Mouse (Mus musculus): ENCODE measurements around the gene Calb2. TPM values are rescaled to one million over a fixed set of nuclear protein-coding genes. Genes with fewer than 3 reads are reported as not detected.

Gene Calb2
- total RNA-seq (2021): under 1 TPM; 0.32 to 0.62 TPM
- long read RNA-seq, experiment 1, partial matches to known transcripts: 0 of 3 reads
- long read RNA-seq, experiment 1, other reads (novel, unspliced or antisense): 0 of 3 reads
- long read RNA-seq, experiment 2, partial matches to known transcripts: 0 of 1 reads
- long read RNA-seq, experiment 2, other reads (novel, unspliced or antisense): 0 of 1 reads

DNA sequence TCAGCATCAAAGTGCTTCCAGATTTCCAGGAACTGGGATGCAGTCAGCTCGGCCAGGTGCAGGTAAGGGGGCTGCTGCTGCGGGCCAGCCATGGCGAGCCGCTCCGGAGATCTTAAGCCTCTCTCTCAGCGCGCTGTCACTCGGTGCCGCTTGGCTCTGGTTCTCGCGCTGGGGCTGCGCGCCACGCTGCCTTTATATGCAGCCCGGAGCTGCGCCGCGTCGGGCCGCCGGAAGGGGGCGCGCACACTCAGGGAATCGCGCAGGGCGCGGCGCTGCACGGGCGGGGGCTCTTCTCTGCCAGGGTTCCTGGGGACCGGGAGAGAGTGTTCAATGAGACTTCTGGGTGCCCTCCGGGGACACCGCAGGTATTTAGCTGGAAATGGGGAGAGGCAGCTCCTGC, at the start of gene Calb2:
TSS of gene Calb2 (minus strand) at position 165 of the 400 bp plus-strand sequence.
- DNase-seq (ENCODE audit: low spot score in 2 of 2): peak; percentile 56 to 64

GRCm38 (mm10) chr8:110217681-110218131, 49.7 kb upstream of the Calb2 start:
- DNase-seq (ENCODE audit: low spot score in 2 of 2): peak; percentile 100

DNA sequence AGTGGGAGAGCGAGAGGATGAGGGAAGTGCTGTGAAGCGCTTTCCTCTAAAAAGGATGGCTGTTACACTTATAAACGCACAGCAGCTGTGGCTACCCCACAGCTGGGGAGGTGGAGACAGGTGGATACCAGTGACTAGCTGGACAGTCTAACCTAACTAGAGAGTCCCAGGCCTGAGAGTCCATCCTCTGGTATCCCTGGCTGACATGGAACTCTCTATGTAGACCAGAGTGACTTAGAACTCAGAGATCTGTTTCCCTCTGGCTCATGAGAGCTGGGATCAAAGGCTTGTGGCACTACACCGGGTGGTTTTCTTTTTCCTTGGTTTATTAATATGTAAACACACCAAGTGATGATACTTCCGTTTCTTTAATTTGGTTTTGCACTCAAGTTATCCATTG, 49.2 kb upstream of the Calb2 start:
- no peak for DNase-seq (ENCODE audit: low spot score in 2 of 2)

DNA sequence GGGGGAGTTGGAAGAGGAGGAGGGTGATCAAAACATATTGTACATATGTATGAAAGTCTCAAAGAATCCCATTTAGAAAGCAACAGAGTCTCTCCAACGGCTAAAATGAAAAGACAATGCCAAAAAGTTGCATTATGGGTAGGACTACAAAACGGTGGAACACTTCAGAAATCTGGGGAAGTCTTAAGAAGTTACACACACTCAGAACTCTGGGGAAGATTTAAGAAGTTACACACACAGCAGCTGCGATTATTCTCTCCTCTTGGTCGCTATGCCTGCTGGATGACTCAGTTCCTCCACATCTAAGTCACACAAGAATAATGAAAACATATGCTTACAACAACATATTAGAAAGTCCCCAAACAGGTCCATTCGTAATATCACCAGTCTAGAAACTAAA, 48.2 kb upstream of the Calb2 start:
- DNase-seq (ENCODE audit: low spot score in 2 of 2): no peak

DNA sequence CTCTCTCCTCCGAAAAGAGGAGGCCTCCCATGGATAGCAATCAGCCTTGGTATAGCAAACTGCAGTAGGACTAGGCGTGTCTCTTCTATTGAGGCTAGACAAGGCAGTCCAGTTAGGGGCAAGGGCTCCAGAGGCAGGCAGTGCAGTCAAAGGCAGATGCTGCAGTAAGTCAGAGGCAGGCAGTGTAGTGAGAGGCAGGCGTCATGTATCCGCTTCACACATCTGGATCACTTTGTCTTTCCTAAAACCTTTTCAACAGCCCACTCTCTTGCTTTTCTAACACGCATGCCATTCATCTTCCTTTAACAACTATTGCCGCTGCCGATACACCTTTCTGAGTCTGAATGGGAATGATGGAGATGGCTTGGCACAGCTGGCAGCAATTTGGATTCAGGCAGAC, 47.4 kb upstream of the Calb2 start, which contains the start of gene Cmtr2:
TSS of gene Cmtr2 (plus strand) at position 301 of the 400 bp plus-strand sequence.
- no peak for DNase-seq (ENCODE audit: low spot score in 2 of 2)

DNA sequence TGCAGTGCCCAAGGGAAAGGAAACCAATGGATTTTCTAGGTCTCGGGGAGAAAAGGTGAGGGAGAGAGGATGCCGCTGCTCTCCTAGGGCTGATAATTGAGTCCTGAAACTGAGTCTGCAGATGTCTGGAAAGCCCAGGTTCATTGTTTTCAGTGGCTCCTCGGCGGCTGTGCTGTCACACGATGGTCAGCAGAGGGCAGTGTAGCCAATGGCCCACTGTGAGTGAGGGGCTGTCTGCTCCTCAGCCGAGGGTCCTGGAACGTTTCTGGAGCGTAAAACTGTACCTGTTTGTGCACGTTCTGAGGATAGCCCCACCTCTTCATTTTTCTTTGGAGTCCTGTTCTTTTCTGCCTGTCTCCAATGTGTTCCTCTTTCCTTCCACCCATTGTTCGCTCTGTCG, 33.8 kb upstream of the Calb2 start:
- no peak for DNase-seq (ENCODE audit: low spot score in 2 of 2)

- peak in 1 of 2 experiments; percentile 66 for DNase-seq (ENCODE audit: low spot score in 2 of 2)
Measured at GRCm38 (mm10) chr8:110196678-110197077, 28.7 kb upstream of the Calb2 start.

GRCm38 (mm10) chr8:110188961-110189750, 21.1 kb upstream of the Calb2 start:
- no peak for DNase-seq (ENCODE audit: low spot score in 2 of 2)

- no peak for DNase-seq (ENCODE audit: low spot score in 2 of 2)
Measured at GRCm38 (mm10) chr8:110185538-110185937, 17.5 kb upstream of the Calb2 start.

DNA sequence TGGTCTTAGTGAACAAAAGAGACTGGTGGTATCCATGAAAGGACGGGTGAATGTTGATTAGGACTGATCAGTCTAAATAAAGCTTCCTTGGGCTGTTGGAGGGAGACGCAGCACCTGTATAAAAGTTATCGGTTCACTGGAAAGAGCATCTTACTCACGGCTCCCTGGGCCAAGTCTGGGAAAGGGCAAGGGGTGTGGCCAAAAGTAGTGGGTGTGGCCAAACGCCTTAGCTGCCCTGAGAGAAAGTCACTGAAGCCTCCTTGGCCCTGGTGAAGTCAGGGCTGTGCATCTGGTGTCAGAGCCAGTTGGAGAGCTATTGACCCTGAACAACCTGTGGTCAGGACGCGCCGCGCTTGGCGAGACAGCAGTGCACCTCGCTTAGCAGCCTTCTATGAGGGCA, 15.7 kb upstream of the Calb2 start:
- DNase-seq (ENCODE audit: low spot score in 2 of 2): no peak

- DNase-seq (ENCODE audit: low spot score in 2 of 2): no peak
Measured at GRCm38 (mm10) chr8:110182735-110183367, 14.8 kb upstream of the Calb2 start.

GRCm38 (mm10) chr8:110177359-110178155, 9.5 kb upstream of the Calb2 start:
- DNase-seq (ENCODE audit: low spot score in 2 of 2): peak in 1 of 2 experiments; percentile 44

GRCm38 (mm10) chr8:110174826-110175225, 6.8 kb upstream of the Calb2 start:
- no peak for DNase-seq (ENCODE audit: low spot score in 2 of 2)

- no peak for DNase-seq (ENCODE audit: low spot score in 2 of 2)
Measured at GRCm38 (mm10) chr8:110172161-110172560, 4.2 kb upstream of the Calb2 start.

DNA sequence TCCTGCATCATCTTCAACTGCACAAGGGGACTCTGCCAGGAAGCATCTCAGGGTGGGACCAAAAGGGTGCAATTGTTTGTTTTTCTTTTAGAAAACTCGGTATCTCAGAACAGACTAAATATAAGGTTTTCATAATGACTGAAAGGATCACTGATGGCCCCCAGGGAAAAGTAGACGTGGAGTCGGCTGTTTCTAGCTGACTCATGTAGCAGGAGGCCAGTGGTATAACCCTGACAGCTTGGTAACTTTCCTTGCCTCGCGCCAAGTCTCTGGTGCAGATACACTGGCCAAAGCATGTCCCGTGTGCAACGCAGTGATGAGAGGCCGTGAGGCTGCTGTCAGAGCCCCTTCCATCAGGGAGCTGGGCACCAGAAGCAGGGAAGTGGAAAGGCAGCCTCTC, 1.7 kb downstream of the Calb2 start:
- no peak for DNase-seq (ENCODE audit: low spot score in 2 of 2)

DNA sequence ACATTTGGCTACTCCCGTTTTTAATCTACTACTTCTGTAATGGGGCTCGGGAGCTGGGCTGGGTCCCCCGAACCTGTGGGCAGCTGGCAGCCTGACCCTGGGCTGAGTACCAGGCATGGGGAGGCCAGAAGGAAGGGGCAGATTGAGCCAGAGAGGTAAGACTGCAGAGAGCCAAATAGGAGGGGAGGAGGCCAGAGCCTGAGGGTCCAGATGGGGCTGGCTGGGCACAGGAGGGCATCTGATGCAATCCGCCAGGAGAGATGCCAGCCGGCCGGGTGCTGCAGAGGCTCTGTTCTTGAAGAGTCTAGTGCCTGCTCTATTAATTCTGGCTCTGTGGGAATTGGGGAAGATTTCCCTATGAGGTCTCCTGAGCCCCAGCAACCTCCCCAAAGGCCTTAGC, 6.0 kb downstream of the Calb2 start:
- DNase-seq (ENCODE audit: low spot score in 2 of 2): no peak

GRCm38 (mm10) chr8:110152951-110153350, 15.1 kb downstream of the Calb2 start:
- no peak for DNase-seq (ENCODE audit: low spot score in 2 of 2)

- peak in 1 of 2 experiments; percentile 46 for DNase-seq (ENCODE audit: low spot score in 2 of 2)
Measured at GRCm38 (mm10) chr8:110145538-110145937, 22.5 kb downstream of the Calb2 start.

DNA sequence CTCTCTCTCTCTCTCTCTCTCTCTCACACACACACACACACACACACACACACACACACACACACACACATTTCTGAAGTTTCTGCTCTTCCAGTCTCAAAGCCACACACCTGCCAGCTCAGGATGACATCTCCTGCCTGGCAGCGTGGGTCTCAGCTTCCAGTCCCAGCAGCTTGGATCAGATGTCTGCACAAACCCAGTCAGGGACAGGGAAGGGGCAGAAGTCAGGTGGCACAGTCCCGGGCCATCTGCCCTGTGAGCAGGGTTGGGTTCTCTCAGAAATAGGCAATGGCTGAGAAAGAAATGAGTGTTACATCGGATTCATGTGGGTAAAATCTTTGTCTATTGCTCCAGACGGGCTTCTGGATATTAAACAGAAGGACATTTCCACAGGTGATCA, 27.2 kb downstream of the Calb2 start:
- no peak for DNase-seq (ENCODE audit: low spot score in 2 of 2)

DNA sequence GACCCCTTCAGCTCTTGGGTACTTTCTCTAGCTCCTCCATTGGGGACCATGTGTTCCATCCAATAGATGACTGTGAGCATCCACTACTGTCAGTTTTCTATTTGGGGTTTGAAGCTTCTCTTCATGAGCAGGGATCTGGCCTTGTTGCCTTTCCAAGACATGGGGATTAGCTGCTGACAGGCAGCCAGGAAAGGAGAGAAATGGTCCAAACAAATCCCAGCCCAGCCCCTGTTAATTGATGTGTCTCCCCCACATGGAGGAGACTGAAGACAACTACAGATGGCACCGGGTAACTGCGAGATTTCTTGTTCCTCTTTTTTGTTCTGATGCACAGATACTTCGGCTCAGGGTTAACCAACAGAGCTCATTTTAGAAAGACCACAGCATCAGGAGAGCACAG, 27.9 kb downstream of the Calb2 start:
- no peak for DNase-seq (ENCODE audit: low spot score in 2 of 2)

DNA sequence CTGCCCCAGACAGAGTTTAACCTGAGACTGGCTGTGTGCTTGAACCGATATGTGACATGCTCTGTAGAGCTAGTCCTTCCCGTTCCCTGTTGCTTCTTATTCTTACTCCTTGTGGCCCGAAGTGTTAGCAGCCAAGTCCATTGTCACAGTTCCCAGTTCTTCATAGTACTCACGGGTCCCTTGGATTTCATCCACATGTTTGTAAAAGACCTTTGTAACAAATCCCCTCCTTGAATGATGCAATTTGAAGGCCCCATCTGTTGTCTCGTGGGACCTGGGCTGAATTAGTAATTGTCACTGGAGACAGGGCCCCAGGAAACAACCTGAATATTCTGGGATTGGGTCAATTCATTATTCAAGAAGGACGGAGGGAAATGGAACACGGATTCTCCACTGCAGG, 32.5 kb downstream of the Calb2 start:
- DNase-seq (ENCODE audit: low spot score in 2 of 2): no peak
